Mouse (Mus musculus) forebrain, embryonic 15.5 days (tissue): ENCODE data around the gene Iqca. TPM values are rescaled to one million over a fixed set of nuclear protein-coding genes. Genes with fewer than 3 reads are reported as not detected.

Experiments used
- ATAC-seq: fragments of 200-750 bp; cut with Nextera tagmentation; replicated peaks from 2 replicates; pipeline ENCODE4 v1.8.0; 2017; ENCODE audit warnings: mild to moderate bottlenecking, moderate TSS enrichment, moderate library complexity
- H3K27ac ChIP-seq: fragments of 300-500 bp; sonication (generic); replicated peaks from 2 replicates; pipeline ENCODE4 v1.5.1; 2015; ENCODE audit warnings: mild to moderate bottlenecking, inconsistent platforms
- H3K27me3 ChIP-seq: fragments of 300-500 bp; sonication (generic); 2 replicates; pipeline ENCODE4 v1.6.1; 2015; ENCODE audit warnings: inconsistent platforms
- H3K36me3 ChIP-seq: fragments of 300-500 bp; sonication (generic); 2 replicates; pipeline ENCODE4 v1.6.1; 2015; ENCODE audit warnings: mild to moderate bottlenecking, inconsistent platforms
- H3K4me1 ChIP-seq: fragments of 300-500 bp; sonication (generic); 2 replicates; pipeline ENCODE4 v1.6.1; 2015; ENCODE audit warnings: inconsistent platforms
- H3K4me2 ChIP-seq: fragments of 300-500 bp; sonication (generic); replicated peaks from 2 replicates; pipeline ENCODE4 v1.6.1; 2015; ENCODE audit warnings: mild to moderate bottlenecking, inconsistent platforms
- H3K4me3 ChIP-seq: fragments of 300-500 bp; sonication (generic); 2 replicates; pipeline ENCODE4 v1.5.1; 2015; ENCODE audit warnings: mild to moderate bottlenecking, inconsistent platforms
- H3K9ac ChIP-seq: fragments of 300-500 bp; sonication (generic); replicated peaks from 2 replicates; pipeline ENCODE4 v1.6.1; 2015; ENCODE audit warnings: mild to moderate bottlenecking, inconsistent platforms
- H3K9me3 ChIP-seq: fragments of 300-500 bp; sonication (generic); 2 replicates; pipeline ENCODE4 v1.6.1; 2016; ENCODE audit warnings: inconsistent platforms
- whole genome bisulfite sequencing: fragments of 180-500 bp; shearing (Covaris S2); methylation state at CpG from one replicate; pipeline ENCODE4 v1.1.7; 2015; ENCODE audit warnings: mixed read lengths; 5-methylcytosine and 5-hydroxymethylcytosine counted together
- polyA plus RNA-seq: library from polyadenylated mRNA; unstranded; fragments of >200 nt; fragmentation: Nextera tagmentation; extraction: Ambion mirVana; gene quantifications from 2 replicates; pipeline ENCODE4 v1.2.1, GENCODE M21; 2015

Iqca gene
- polyA plus RNA-seq, 1 experiment from 2014 or later = 1.3 TPM

- Histone ChIP-seq H3K9ac (no peak overlapping the region), H3K9me3 (no peaks in the 10 kb centered on the region), H3K27me3 (no peaks in the 10 kb centered on the region), H3K36me3 (no peaks in the 10 kb centered on the region), H3K27ac (no peak overlapping the region), H3K4me1 (no peaks in the 10 kb centered on the region), H3K4me3 (no peak overlapping the region), H3K4me2 (no peak overlapping the region)
- 78% methylated on average over 10 of the region's 10 CpGs for WGBS
- no peak for ATAC-seq
These were observed 60.2 kb downstream of the Iqca start for GRCm38 (mm10) chr1:90092816-90093493.

- no peak for ATAC-seq
- Histone ChIP-seq H3K9me3 (no peaks in the 10 kb centered on the region), H3K27ac (no peak overlapping the region), H3K4me2 (no peak overlapping the region), H3K9ac (no peak overlapping the region), H3K4me3 (no peak overlapping the region), H3K4me1 (peaks cover 16% of the 10 kb centered on the region), H3K36me3 (no peaks in the 10 kb centered on the region), H3K27me3 (no peaks in the 10 kb centered on the region)
- WGBS = 71% methylated on average over 6 of the region's 6 CpGs
These were observed 64.8 kb downstream of the Iqca start for GRCm38 (mm10) chr1:90088192-90088990.

GRCm38 (mm10) chr1:90086461-90086860 lies 66.7 kb downstream of the Iqca start:
- WGBS = 64% methylated on average over 10 of the region's 10 CpGs
- no peak for ATAC-seq

GRCm38 (mm10) chr1:90085526-90086157 lies 67.6 kb downstream of the Iqca start:
- peak overlapping the region; percentile 34 for H3K27ac ChIP-seq
- 29% methylated on average over 6 of the region's 6 CpGs for WGBS

More at GRCm38 (mm10) chr1:90086461-90086860, 66.7 kb downstream of the Iqca start:
- Histone ChIP-seq H3K4me2 (no peak overlapping the region), H3K36me3 (no peaks in the 10 kb centered on the region), H3K4me1 (peaks cover 16% of the 10 kb centered on the region), H3K9me3 (no peaks in the 10 kb centered on the region), H3K9ac (no peak overlapping the region), H3K4me3 (no peak overlapping the region), H3K27ac (peak overlapping the region; percentile 34; the same call in 1 of the 2 replicates), H3K27me3 (no peaks in the 10 kb centered on the region)

GRCm38 (mm10) chr1:90076291-90076690 lies 76.9 kb downstream of the Iqca start:
- Histone ChIP-seq H3K27ac (no peak overlapping the region), H3K36me3 (no peaks in the 10 kb centered on the region), H3K4me2 (no peak overlapping the region), H3K9me3 (no peaks in the 10 kb centered on the region), H3K4me1 (no peaks in the 10 kb centered on the region), H3K27me3 (no peaks in the 10 kb centered on the region), H3K9ac (no peak overlapping the region), H3K4me3 (no peak overlapping the region)
- no peak for ATAC-seq
- WGBS = 77% methylated on average over 2 of the region's 2 CpGs

More at GRCm38 (mm10) chr1:90085526-90086157, 67.6 kb downstream of the Iqca start:
- no peak overlapping the region for H3K4me2 ChIP-seq
- peaks cover 16% of the 10 kb centered on the region for H3K4me1 ChIP-seq
- ATAC-seq = no peak; the same call in 1 of the 2 replicates
- H3K27me3 ChIP-seq = no peaks in the 10 kb centered on the region
- no peaks in the 10 kb centered on the region for H3K9me3 ChIP-seq
- H3K9ac ChIP-seq = no peak overlapping the region
- no peaks in the 10 kb centered on the region for H3K36me3 ChIP-seq
- H3K4me3 ChIP-seq = no peak overlapping the region

GRCm38 (mm10) chr1:90074779-90075178 lies 78.4 kb downstream of the Iqca start:
- Histone ChIP-seq H3K4me1 (no peaks in the 10 kb centered on the region), H3K4me3 (no peak overlapping the region), H3K27me3 (no peaks in the 10 kb centered on the region), H3K9me3 (no peaks in the 10 kb centered on the region), H3K4me2 (no peak overlapping the region), H3K9ac (no peak overlapping the region), H3K36me3 (no peaks in the 10 kb centered on the region), H3K27ac (no peak overlapping the region)
- 67% methylated on average over 5 of the region's 5 CpGs for WGBS
- no peak for ATAC-seq

- no peaks in the 10 kb centered on the region for H3K36me3 ChIP-seq
- ATAC-seq = no peak
- H3K9ac ChIP-seq = no peak overlapping the region
- no peaks in the 10 kb centered on the region for H3K9me3 ChIP-seq
- no peak overlapping the region for H3K4me3 ChIP-seq
- H3K4me2 ChIP-seq = no peak overlapping the region
- H3K4me1 ChIP-seq = no peaks in the 10 kb centered on the region
- H3K27me3 ChIP-seq = no peaks in the 10 kb centered on the region
- H3K27ac ChIP-seq = no peak overlapping the region; the same call in 1 of the 2 replicates
- 46% methylated on average over 13 of the region's 13 CpGs for WGBS
These were observed 81.2 kb downstream of the Iqca start for GRCm38 (mm10) chr1:90071812-90072580.

- ATAC-seq = peak; percentile 57; the same call in 1 of the 2 replicates
- Histone ChIP-seq H3K36me3 (no peaks in the 10 kb centered on the region), H3K27me3 (no peaks in the 10 kb centered on the region), H3K27ac (no peak overlapping the region), H3K4me1 (no peaks in the 10 kb centered on the region), H3K9me3 (no peaks in the 10 kb centered on the region), H3K4me3 (no peak overlapping the region), H3K4me2 (no peak overlapping the region), H3K9ac (no peak overlapping the region)
- WGBS = 21% methylated on average over 7 of the region's 7 CpGs
These were observed 92.6 kb downstream of the Iqca start for GRCm38 (mm10) chr1:90060599-90060998.

GRCm38 (mm10) chr1:90060054-90060453 lies 93.1 kb downstream of the Iqca start:
- H3K4me3 ChIP-seq = no peak overlapping the region
- H3K4me1 ChIP-seq = no peaks in the 10 kb centered on the region
- H3K9me3 ChIP-seq = no peaks in the 10 kb centered on the region
- H3K27me3 ChIP-seq = no peaks in the 10 kb centered on the region
- H3K27ac ChIP-seq = no peak overlapping the region
- no peak for ATAC-seq
- H3K36me3 ChIP-seq = no peaks in the 10 kb centered on the region
- H3K9ac ChIP-seq = no peak overlapping the region
- no peak overlapping the region for H3K4me2 ChIP-seq
- 65% methylated on average over 3 of the region's 3 CpGs for WGBS

GRCm38 (mm10) chr1:90054991-90055390 lies 98.2 kb downstream of the Iqca start:
- no peaks in the 10 kb centered on the region for H3K36me3 ChIP-seq
- no peak overlapping the region for H3K9ac ChIP-seq
- no peak overlapping the region for H3K4me3 ChIP-seq
- ATAC-seq = no peak; the same call in 1 of the 2 replicates
- H3K4me1 ChIP-seq = peaks cover 6% of the 10 kb centered on the region; the same call in 1 of the 2 replicates
- no peak overlapping the region for H3K4me2 ChIP-seq
- peaks cover 3% of the 10 kb centered on the region; the same call in 1 of the 2 replicates for H3K27me3 ChIP-seq
- 76% methylated on average over 4 of the region's 4 CpGs for WGBS
- no peak overlapping the region for H3K27ac ChIP-seq
- H3K9me3 ChIP-seq = no peaks in the 10 kb centered on the region

GRCm38 (mm10) chr1:90051347-90051746 lies 101.9 kb downstream of the Iqca start:
- Histone ChIP-seq H3K36me3 (no peaks in the 10 kb centered on the region), H3K9ac (no peak overlapping the region), H3K4me2 (no peak overlapping the region), H3K4me1 (peaks cover 6% of the 10 kb centered on the region; the same call in 1 of the 2 replicates), H3K27ac (no peak overlapping the region), H3K27me3 (peaks cover 9% of the 10 kb centered on the region; the same call in 1 of the 2 replicates), H3K4me3 (no peak overlapping the region), H3K9me3 (no peaks in the 10 kb centered on the region)
- no peak for ATAC-seq
- 41% methylated on average over 5 of the region's 5 CpGs for WGBS
